Mouse (Mus musculus) frontal cortex, adult (tissue): Measurements from ENCODE around the gene Rnf224.
"Not testable (repeated sequence)": the region's sequence is repeated elsewhere in the genome, so short reads cannot be mapped to it uniquely, and the experiment has no call there.

ENCODE experiments used
- ATAC-seq: cut with Nextera tagmentation; 2 replicates; pipeline ENCODE4 v1.9.2; 2017; ENCODE audit warnings: mild to moderate bottlenecking, moderate library complexity, mixed read lengths; ENCODE audit not compliant: low TSS enrichment

Gene Rnf224

GRCm38 (mm10) chr2:25236614-25237013 is at the start of gene Rnf224:
Gene Rnf224, minus strand, starts transcription at chr2:25236787.
- ATAC-seq: no peak

GRCm38 (mm10) chr2:25286314-25286713 is 49.7 kb upstream of the Rnf224 start:
- no peak for ATAC-seq

- ATAC-seq: no peak
Measured at GRCm38 (mm10) chr2:25285551-25285950, 49.0 kb upstream of the Rnf224 start.

GRCm38 (mm10) chr2:25278928-25279882 is 42.6 kb upstream of the Rnf224 start:
- peak; percentile 62; the same call in 1 of the 2 replicates for ATAC-seq

GRCm38 (mm10) chr2:25273010-25273409 is 36.4 kb upstream of the Rnf224 start:
- no peak for ATAC-seq

GRCm38 (mm10) chr2:25272515-25272914 is 35.9 kb upstream of the Rnf224 start:
- ATAC-seq: no peak

- peak; percentile 83 for ATAC-seq
Measured at GRCm38 (mm10) chr2:25271827-25272511, 35.4 kb upstream of the Rnf224 start, which contains the start of the genes Ssna1 and Anapc2. Gene Ssna1, minus strand, starts transcription at chr2:25272438. Gene Anapc2, plus strand, starts transcription at chr2:25272478.

GRCm38 (mm10) chr2:25267746-25268309 is 31.2 kb upstream of the Rnf224 start:
- ATAC-seq: no peak

GRCm38 (mm10) chr2:25267241-25267640 is 30.7 kb upstream of the Rnf224 start:
- 0 out of 2 replicates have a peak, but pooled peaks have one; percentile 10 for ATAC-seq

GRCm38 (mm10) chr2:25266720-25267119 is 30.1 kb upstream of the Rnf224 start:
- ATAC-seq: no peak

- no peak for ATAC-seq
Measured at GRCm38 (mm10) chr2:25265897-25266656, 29.5 kb upstream of the Rnf224 start.

GRCm38 (mm10) chr2:25264851-25265250 is 28.3 kb upstream of the Rnf224 start:
- ATAC-seq: no peak

GRCm38 (mm10) chr2:25264286-25264660 is 27.7 kb upstream of the Rnf224 start:
- no peak for ATAC-seq

- ATAC-seq: no peak
Measured at GRCm38 (mm10) chr2:25263623-25264285, 27.2 kb upstream of the Rnf224 start.

- peak; percentile 14; the same call in 1 of the 2 replicates for ATAC-seq
Measured at GRCm38 (mm10) chr2:25262795-25263622, 26.4 kb upstream of the Rnf224 start.

- ATAC-seq: peak; percentile 96
Measured at GRCm38 (mm10) chr2:25262291-25262767, 25.7 kb upstream of the Rnf224 start, which contains the start of gene Tprn. Gene Tprn, plus strand, starts transcription at chr2:25262618.

- peak; percentile 32 for ATAC-seq
Measured at GRCm38 (mm10) chr2:25261870-25262269, 25.3 kb upstream of the Rnf224 start.

GRCm38 (mm10) chr2:25258887-25259286 is 22.3 kb upstream of the Rnf224 start:
- ATAC-seq: no peak

- not testable (repeated sequence) for ATAC-seq
Measured at GRCm38 (mm10) chr2:25257250-25257649, 20.7 kb upstream of the Rnf224 start.
